16 mouse cellular contexts compared by ENCODE assay signal in genomic region chr9:76320755-76321154, GRCm38 (mm10). TPM values are rescaled to one million over a fixed set of nuclear protein-coding genes. Genes with fewer than 3 reads are reported as not detected.
"Had no signal": no experiment of that assay in that cellular context is flagged by ENCODE, and none has a peak within 500 bp of the region (broad histone marks: within the 10 kb centered on the region; RNA-seq: fewer than 3 reads in every experiment).

No protein-coding gene starts in this region.

- H3K9ac ChIP-seq: limb, embryonic 15.5 days; liver, embryonic 12.5 days; lung, embryonic 14.5 days; midbrain, embryonic 12.5 days had no signal

- ATAC-seq: intestine, postnatal 0 days; liver, embryonic 12.5 days had no signal

- H3K36me3 ChIP-seq: limb, embryonic 15.5 days; liver, embryonic 12.5 days; midbrain, embryonic 12.5 days had no signal

- H3K9me3 ChIP-seq: limb, embryonic 15.5 days; liver, embryonic 12.5 days; midbrain, embryonic 12.5 days had no signal

- H3K4me1 ChIP-seq: liver, embryonic 12.5 days had no signal

- H3K4me3 ChIP-seq: limb, embryonic 15.5 days; liver, embryonic 12.5 days; midbrain, embryonic 12.5 days had no signal

- DNase-seq: kidney, adult 8-10 months; kidney, postnatal 25 days; layer of hippocampus, postnatal 36 days; lung, embryonic 14.5 days; lung, postnatal 10 days; lung, postnatal 4 days; retina, postnatal 1 day; thymus, adult 18-20 months; thymus, postnatal 14 days had no signal

- H3K27ac ChIP-seq: limb, embryonic 15.5 days; liver, embryonic 12.5 days; midbrain, embryonic 12.5 days had no signal

- H3K4me2 ChIP-seq: limb, embryonic 15.5 days; liver, embryonic 12.5 days; lung, embryonic 14.5 days; midbrain, embryonic 12.5 days had no signal

RNA-seq across cellular contexts. Expression of gene Hcrtr2, which starts 2.9 kb away (rescaled TPM):
- total RNA-seq: megakaryocyte, adult 5-6 weeks had no signal
- polyA plus RNA-seq: liver, embryonic 12.5 days; liver, embryonic 16.5 days; stomach, embryonic 14.5 days had no signal
